Mouse (Mus musculus) thymus, postnatal 14 days (tissue): ENCODE data around the gene Mre11a.

ENCODE experiments used
- DNase-seq: peaks from one replicate; pipeline ENCODE4 v3.0.0; 2021

Gene Mre11a

GRCm38 (mm10) chr9:14784039-14785002, at the start of gene Mre11a, which contains the start of gene Ankrd49:
Gene Mre11a, plus strand, starts transcription at chr9:14784654.
Gene Ankrd49, minus strand, starts transcription at chr9:14784856.
- DNase-seq = peak; percentile 91

DNA sequence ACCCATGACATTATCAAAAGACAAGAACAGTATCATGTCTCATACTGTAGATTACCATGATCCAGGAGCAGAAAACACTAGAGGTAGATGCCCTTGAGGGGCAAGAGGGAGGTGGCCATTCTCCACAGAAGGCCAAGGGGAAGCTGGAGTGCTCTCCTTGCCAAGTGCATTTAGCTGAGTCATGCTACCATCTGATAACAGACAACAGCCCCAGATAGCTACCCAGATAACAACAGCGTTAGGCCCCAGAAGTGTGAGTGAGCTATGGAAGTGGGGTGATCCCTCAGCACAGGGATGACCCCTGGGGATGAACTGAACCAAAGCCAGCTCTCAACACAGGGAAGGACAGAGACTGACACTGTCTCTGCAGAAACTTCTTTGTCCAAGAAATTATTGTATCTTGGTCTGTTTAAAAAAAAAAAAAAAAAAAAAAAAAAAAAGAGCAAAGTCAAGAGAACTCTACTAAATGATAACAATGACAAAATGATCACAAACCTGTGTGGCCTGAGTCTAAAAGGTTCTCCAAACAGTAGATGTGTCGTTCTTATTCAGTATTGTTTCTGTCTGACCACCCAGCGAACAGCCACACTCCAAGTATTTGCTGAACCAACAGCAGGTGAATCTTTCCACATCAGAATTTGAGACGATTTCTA, 44.8 kb upstream of the Mre11a start:
- no peak for DNase-seq

DNA sequence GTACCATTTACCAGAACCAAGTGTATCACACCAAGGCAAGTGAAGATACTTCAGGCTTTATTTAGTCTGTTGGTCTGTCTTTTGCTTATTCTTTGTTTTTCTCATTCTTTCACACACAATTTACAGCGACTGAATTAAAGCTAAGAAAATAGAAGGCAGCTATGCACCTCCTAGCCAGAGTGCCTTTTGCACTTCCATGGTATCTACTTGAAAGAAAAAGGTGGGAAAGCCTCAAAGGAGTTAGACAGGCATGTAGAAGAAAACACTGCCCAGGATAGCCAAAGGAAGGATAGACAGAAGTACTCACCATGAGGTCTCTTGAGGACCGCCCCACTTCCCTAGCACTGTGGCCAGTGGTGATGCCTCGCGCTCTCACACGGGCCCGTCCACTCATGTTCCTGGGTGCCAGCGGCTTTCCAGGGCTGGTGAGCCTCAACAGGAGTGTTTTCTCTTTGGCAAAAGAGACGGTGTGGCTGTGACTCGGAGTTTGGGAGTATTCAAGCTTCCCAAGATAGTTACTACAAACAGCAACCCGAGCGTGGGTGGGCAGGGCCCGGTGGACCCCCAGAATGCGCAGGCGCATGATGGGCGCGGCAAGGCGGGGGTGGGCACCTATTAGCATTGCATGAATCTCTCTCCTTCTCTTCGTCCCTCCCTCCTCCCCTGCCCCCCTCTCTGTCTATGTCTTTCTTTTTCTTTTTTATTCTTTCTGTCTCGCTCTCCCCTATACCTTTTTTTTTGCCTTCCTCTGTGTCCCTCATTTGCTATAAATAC, 44.1 kb upstream of the Mre11a start, which contains the start of gene Piwil4:
Piwil4 (minus strand) TSS at position 583 of the 774 bp plus-strand sequence.
- no peak for DNase-seq

DNA sequence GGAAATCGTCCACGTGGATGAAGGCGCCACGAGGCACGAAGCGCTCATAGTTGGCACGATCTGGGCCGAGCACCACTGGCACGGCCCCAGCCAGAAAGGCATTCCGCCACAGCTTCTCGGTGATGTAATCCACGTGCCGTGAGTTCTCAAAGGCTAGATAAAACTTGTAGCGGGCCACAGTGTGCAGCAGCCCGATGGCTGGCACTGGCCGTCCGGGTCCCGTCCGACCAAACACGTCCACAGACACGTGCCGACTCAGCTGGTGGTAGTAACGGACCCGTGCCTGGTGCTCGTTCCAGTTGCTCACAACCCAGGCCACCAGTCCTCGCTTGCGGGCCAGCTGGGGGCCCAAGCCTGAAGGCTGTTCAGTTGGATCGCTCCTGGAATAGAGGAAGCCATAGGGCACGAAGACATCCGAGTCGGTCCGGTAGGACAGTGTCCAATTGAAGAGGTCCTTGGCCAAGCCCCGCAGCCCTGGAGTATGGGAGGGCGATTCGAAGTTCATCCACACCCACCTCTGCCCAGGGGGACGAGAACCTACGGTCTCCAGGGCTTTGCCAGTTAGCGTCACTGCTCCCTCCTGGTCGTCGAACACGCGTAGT, 33.5 kb upstream of the Mre11a start:
- no peak for DNase-seq

- peak; percentile 55 for DNase-seq
Observed at GRCm38 (mm10) chr9:14751503-14752000, 32.9 kb upstream of the Mre11a start.

- peak; percentile 63 for DNase-seq
Observed at GRCm38 (mm10) chr9:14752001-14752522, 32.4 kb upstream of the Mre11a start, which contains the start of gene Fut4. Gene Fut4, minus strand, starts transcription at chr9:14752393.

GRCm38 (mm10) chr9:14753947-14754346, 30.5 kb upstream of the Mre11a start:
- no peak for DNase-seq

- DNase-seq = no peak
Observed at GRCm38 (mm10) chr9:14754469-14754868, 30.0 kb upstream of the Mre11a start.

- DNase-seq = no peak
Observed at GRCm38 (mm10) chr9:14758590-14758989, 25.9 kb upstream of the Mre11a start.

DNA sequence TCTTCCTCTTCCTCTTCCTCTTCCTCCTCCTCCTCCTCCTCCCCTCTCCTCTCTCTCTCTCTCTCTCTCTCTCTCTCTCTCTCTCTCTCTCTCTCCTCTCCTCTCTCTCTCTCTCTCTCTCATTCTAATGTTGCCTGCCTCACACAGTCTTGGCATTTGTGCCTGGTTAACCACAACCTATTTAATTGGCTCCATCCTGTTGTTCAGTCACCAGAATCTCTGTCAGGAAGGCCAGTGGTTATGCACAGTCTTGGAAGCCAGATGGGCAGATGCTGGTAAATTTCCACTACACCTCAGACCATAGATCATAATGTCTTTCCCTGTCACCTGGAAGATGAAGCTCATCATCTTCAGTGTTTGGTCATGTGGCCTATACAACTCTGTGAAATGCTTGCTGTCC, 25.2 kb upstream of the Mre11a start:
- DNase-seq = no peak

DNA sequence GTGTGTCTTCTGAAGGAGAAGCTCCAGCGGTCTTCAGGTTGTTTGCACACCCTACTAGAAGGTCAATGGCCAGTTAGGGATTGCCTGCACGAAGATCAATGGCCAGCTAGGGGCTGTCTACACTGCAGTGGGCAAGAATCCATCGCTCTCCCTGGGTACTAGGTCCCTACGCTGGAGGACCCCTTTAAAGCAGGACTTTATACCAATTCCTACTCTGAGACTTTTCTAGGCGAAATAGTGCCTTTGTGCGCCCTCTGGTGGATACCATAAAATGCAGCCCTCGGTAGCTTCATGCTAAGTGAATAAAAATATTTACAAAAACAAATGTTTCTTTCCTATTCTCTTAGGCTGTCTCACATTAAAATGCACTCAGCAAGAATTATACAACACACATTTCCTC, 19.7 kb upstream of the Mre11a start:
- peak; percentile 59 for DNase-seq

- no peak for DNase-seq
Observed at GRCm38 (mm10) chr9:14769811-14770210, 14.6 kb upstream of the Mre11a start.

GRCm38 (mm10) chr9:14770803-14771471, 13.5 kb upstream of the Mre11a start, which contains the start of gene 1700012B09Rik:
Gene 1700012B09Rik, minus strand, starts transcription at chr9:14771030.
- peak; percentile 8 for DNase-seq

DNA sequence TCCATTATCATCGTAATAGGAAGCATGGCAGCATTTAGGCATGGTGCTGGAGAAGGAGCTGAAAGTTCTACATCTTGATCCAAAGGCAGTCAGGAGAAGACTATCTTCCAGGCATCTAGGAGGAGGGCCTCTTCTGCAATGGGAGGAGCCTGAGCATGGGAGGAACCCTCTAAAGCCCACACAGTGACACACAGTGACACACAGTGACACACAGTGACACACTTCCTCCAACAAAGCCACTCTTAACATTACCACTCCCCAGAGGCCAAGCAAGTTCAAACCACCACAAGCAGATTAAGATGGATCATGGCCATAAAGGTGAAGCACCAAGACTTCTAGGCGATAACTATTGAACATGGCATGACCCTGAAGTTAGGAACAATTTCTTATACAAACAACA, 12.4 kb upstream of the Mre11a start:
- no peak for DNase-seq

- no peak for DNase-seq
Observed at GRCm38 (mm10) chr9:14773813-14774212, 10.6 kb upstream of the Mre11a start.

DNA sequence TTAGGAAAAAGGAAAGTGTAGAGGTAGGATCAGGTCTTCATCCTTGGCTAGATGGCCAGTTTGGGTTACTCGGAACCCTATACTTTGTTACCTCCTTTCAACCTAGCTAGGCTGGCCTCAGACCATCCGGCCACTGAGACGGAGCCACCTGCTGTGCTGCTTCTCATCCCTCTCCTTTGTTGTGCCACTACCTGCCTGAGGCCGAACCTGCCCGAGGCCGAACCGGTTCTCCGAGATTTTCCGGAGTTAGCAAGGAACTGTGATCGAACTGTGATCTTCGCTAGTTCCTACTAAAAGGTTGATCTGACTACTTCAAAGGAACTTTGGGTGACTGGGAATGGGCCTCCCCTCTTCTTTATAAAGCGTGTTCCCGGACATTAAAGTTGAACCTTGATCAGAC, 6.1 kb upstream of the Mre11a start:
- no peak for DNase-seq

DNA sequence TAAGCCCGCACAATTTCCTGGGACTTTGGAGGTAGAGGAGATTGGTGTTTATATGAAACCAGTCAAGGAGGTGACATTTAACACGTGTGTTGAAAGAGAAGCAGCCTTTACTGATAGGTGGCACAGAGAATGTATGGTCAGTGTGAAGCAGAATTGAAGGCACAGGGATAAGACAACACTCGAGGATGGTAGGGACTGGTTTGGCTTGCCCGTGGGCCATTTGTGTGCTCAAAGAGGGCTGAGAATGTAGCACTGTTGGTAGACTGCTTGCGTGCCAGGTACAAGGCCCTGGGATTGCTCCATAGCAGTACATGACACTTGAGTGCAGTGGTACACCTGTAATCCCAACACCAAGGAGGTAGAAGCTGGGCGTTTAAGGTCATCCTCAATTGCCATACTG, 2.9 kb downstream of the Mre11a start:
- no peak for DNase-seq

GRCm38 (mm10) chr9:14805714-14806113, 21.3 kb downstream of the Mre11a start:
- no peak for DNase-seq

- no peak for DNase-seq
Observed at GRCm38 (mm10) chr9:14806786-14807185, 22.3 kb downstream of the Mre11a start.

DNA sequence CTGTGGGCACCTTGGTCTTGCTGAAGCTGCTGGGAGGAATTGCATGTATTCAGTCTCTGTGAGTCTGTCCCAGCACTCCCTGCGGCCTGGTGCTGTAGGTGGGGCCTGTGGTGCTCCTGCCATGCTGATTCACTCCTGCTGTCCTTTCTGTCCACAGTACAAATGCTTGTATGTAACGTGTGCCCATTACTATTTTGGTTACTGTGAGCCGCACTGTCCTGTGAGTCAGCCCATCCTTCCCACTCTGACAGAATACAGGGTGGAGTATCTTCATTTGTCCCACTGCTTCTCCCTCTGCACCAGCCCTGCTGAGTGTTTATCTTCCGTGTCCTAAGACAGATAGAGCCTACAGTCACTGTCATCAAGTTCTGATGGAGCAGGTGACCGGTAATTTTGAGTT, 25.7 kb downstream of the Mre11a start:
- DNase-seq = no peak

- no peak for DNase-seq
Observed at GRCm38 (mm10) chr9:14821396-14821795, 36.9 kb downstream of the Mre11a start.
